Mouse (Mus musculus) frontal cortex, adult 2 months (tissue): ENCODE results near the gene Lin7a. TPM values are rescaled to one million over a fixed set of nuclear protein-coding genes. Genes with fewer than 3 reads are reported as not detected.

ENCODE experiments used
- DNase-seq, 2 experiments: peaks; one replicate each; pipeline ENCODE4 v3.0.0; 2022; ENCODE audit warnings: low spot score in 1 of 2; ENCODE audit errors: extremely low spot score in 1 of 2
- polyA plus RNA-seq: library from polyadenylated mRNA; depleted of rRNA; stranded (reverse); fragments of >200 nt; gene quantifications from 2 replicates; pipeline ENCODE4 v1.2.3, GENCODE M21; 2012

The Lin7a gene
- polyA plus RNA-seq, 1 experiment, result 23.9 TPM

- DNase-seq, result no peak
Measured at GRCm38 (mm10) chr10:107250346-107251210, 20.9 kb upstream of the Lin7a start.

GRCm38 (mm10) chr10:107251271-107251670 lies 20.2 kb upstream of the Lin7a start:
- no peak for DNase-seq

- DNase-seq, result no peak
Measured at GRCm38 (mm10) chr10:107251801-107252502, 19.5 kb upstream of the Lin7a start.

- DNase-seq, result no peak
Measured at GRCm38 (mm10) chr10:107252503-107252815, 19.0 kb upstream of the Lin7a start.

- DNase-seq, result no peak
Measured at GRCm38 (mm10) chr10:107253191-107253965, 18.1 kb upstream of the Lin7a start.

GRCm38 (mm10) chr10:107254656-107255055 lies 16.8 kb upstream of the Lin7a start:
- no peak for DNase-seq

- DNase-seq, result no peak
Measured at GRCm38 (mm10) chr10:107255351-107256050, 16.0 kb upstream of the Lin7a start.

- no peak for DNase-seq
Measured at GRCm38 (mm10) chr10:107256451-107256960, 15.0 kb upstream of the Lin7a start.

- DNase-seq, result peak in 1 of 2 experiments; percentile 29
Measured at GRCm38 (mm10) chr10:107260428-107260827, 11.1 kb upstream of the Lin7a start.

GRCm38 (mm10) chr10:107272131-107272803 lies 781 bp downstream of the Lin7a start:
- DNase-seq, result peak; percentile 12 to 39

- peak in 1 of 2 experiments; percentile 43 for DNase-seq
Measured at GRCm38 (mm10) chr10:107272804-107273145, 1.3 kb downstream of the Lin7a start.

GRCm38 (mm10) chr10:107273848-107274247 lies 2.4 kb downstream of the Lin7a start:
- DNase-seq, result no peak

GRCm38 (mm10) chr10:107274785-107275184 lies 3.3 kb downstream of the Lin7a start:
- peak in 1 of 2 experiments; percentile 34 for DNase-seq

- no peak for DNase-seq
Measured at GRCm38 (mm10) chr10:107276647-107277046, 5.2 kb downstream of the Lin7a start.

- no peak for DNase-seq
Measured at GRCm38 (mm10) chr10:107293934-107294664, 22.6 kb downstream of the Lin7a start.

GRCm38 (mm10) chr10:107300587-107301248 lies 29.2 kb downstream of the Lin7a start:
- DNase-seq, result no peak

- DNase-seq, result no peak
Measured at GRCm38 (mm10) chr10:107310964-107311490, 39.5 kb downstream of the Lin7a start.

GRCm38 (mm10) chr10:107312609-107313008 lies 41.1 kb downstream of the Lin7a start:
- DNase-seq, result no peak
